Mouse (Mus musculus): Measurements from ENCODE around the gene Hhex. TPM values are rescaled to one million over a fixed set of nuclear protein-coding genes. Genes with fewer than 3 reads are reported as not detected.

Gene Hhex
- polyA plus RNA-seq (2017; shearing (Covaris generic)): 0.16 TPM

GRCm38 (mm10) chr19:37434263-37434951 lies at the start of gene Hhex:
Hhex (plus strand) TSS chr19:37434810.

Other genes starting within 250 kb of the Hhex start
- gene March5, start 227.3 kb upstream of the Hhex start, polyA plus RNA-seq (2017; shearing (Covaris generic)): 136 TPM
- 2.6 TPM for gene Cpeb3, start 226.2 kb upstream of the Hhex start, polyA plus RNA-seq (2017; shearing (Covaris generic))
- 66.9 TPM for gene Ide, start 97.0 kb upstream of the Hhex start, polyA plus RNA-seq (2017; shearing (Covaris generic))
- gene Kif11, start 58.4 kb upstream of the Hhex start, polyA plus RNA-seq (2017; shearing (Covaris generic)): 1.9 TPM
- gene Exoc6, start 115.6 kb downstream of the Hhex start, polyA plus RNA-seq (2017; shearing (Covaris generic)): 36.6 TPM